Mouse (Mus musculus) CH12.LX (cell line): Measurements from ENCODE around the gene Slco4a1. TPM values are rescaled to one million over a fixed set of nuclear protein-coding genes. Genes with fewer than 3 reads are reported as not detected.

Experiments used
- DNase-seq: peaks from one replicate; pipeline ENCODE4 v3.0.0-alpha.2; 2013; ENCODE audit errors: extremely low read depth
- H3K27ac ChIP-seq: 2 replicates; pipeline ENCODE4 v1.5.1; 2012; ENCODE audit warnings: low read depth, mild to moderate bottlenecking, control low read depth, moderate library complexity; ENCODE audit not compliant: insufficient read depth
- H3K27me3 ChIP-seq: replicated peaks from 2 replicates; pipeline ENCODE3; 2012; ENCODE audit warnings: inconsistent platforms
- H3K36me3 ChIP-seq, 2 experiments: replicated peaks in 1 of 2; 2 replicates each; pipeline versions ENCODE3 to v1.6.1; 2012; ENCODE audit warnings: inconsistent platforms in 1 of 2, low read length in 1 of 2, mild to moderate bottlenecking in 1 of 2, mixed read lengths in 1 of 2, moderate library complexity in 1 of 2; ENCODE audit not compliant: control insufficient read depth in 1 of 2, insufficient read depth in 1 of 2
- H3K4me1 ChIP-seq, 2 experiments: 2 replicates each; pipeline ENCODE4 v1.6.1; 2012; ENCODE audit warnings: inconsistent platforms in 1 of 2, moderate library complexity in 1 of 2; ENCODE audit not compliant: insufficient read depth in 2 of 2, control insufficient read depth in 1 of 2
- H3K4me2 ChIP-seq: 2 replicates; pipeline ENCODE4 v1.6.1; 2012; ENCODE audit warnings: low read depth, mild to moderate bottlenecking, control low read depth; ENCODE audit not compliant: poor library complexity, insufficient read depth, severe bottlenecking
- H3K4me3 ChIP-seq, 3 experiments: fragments of 150-350 bp in 1 of 3; sonication (generic) in 1 of 3; replicated peaks in 1 of 3; 2 replicates each; pipeline versions ENCODE3 to v1.5.1; 2011 to 2012; ENCODE audit warnings: low read depth in 2 of 3, low read length in 2 of 3, mild to moderate bottlenecking in 2 of 3, moderate library complexity in 2 of 3, control low read depth in 1 of 3, improper control_type of control experiment in 1 of 3, inconsistent platforms in 1 of 3, mixed read lengths in 1 of 3; ENCODE audit not compliant: poor library complexity in 1 of 3
- H3K79me2 ChIP-seq: replicated peaks from 2 replicates; pipeline ENCODE4 v1.6.1; 2012; ENCODE audit warnings: mild to moderate bottlenecking, moderate library complexity; ENCODE audit not compliant: control insufficient read depth, poor library complexity, insufficient read depth, severe bottlenecking; ENCODE audit errors: extremely low read depth
- H3K9ac ChIP-seq: 2 replicates; pipeline ENCODE4 v1.6.1; 2012; ENCODE audit warnings: low read depth, mild to moderate bottlenecking, control low read depth, moderate library complexity; ENCODE audit not compliant: insufficient read depth
- H3K9me3 ChIP-seq: replicated peaks from 2 replicates; pipeline ENCODE3; 2012; ENCODE audit warnings: low read length, inconsistent platforms, mixed read lengths
- CHD1 ChIP-seq: IDR thresholded peaks from 2 replicates; pipeline ENCODE4 v1.6.1; 2012; ENCODE audit warnings: low read depth, low read length, improper control_type of control experiment, inconsistent platforms
- CHD2 ChIP-seq: IDR thresholded peaks from 2 replicates; pipeline ENCODE4 v1.6.1; 2011; ENCODE audit warnings: low read length, improper control_type of control experiment
- CTCF ChIP-seq, 2 experiments: IDR thresholded peaks in 1 of 2; conservative IDR thresholded peaks in 1 of 2; 2 replicates each; pipeline ENCODE4 v1.5.1; 2011 to 2012; ENCODE audit warnings: low read depth in 2 of 2, low read length in 2 of 2, improper control_type of control experiment in 1 of 2, inconsistent platforms in 1 of 2, mild to moderate bottlenecking in 1 of 2, moderate library complexity in 1 of 2
- E2F4 ChIP-seq: IDR thresholded peaks from 2 replicates; pipeline ENCODE4 v1.6.1; 2011; ENCODE audit warnings: low read depth, low read length, improper control_type of control experiment; ENCODE audit not compliant: insufficient replicate concordance
- GABPA ChIP-seq: IDR thresholded peaks from 2 replicates; pipeline ENCODE4 v1.6.1; 2012; ENCODE audit warnings: low read depth, low read length, improper control_type of control experiment, inconsistent platforms; ENCODE audit not compliant: insufficient replicate concordance
- JUN ChIP-seq: IDR thresholded peaks from 2 replicates; pipeline ENCODE4 v1.6.1; 2011; ENCODE audit warnings: low read depth, mild to moderate bottlenecking, low read length, improper control_type of control experiment, moderate library complexity; ENCODE audit not compliant: insufficient read depth
- KAT2A ChIP-seq: IDR thresholded peaks from 2 replicates; pipeline ENCODE4 v1.6.1; 2012; ENCODE audit warnings: low read length, improper control_type of control experiment, inconsistent platforms; ENCODE audit not compliant: insufficient replicate concordance
- MAX ChIP-seq: IDR thresholded peaks from 2 replicates; pipeline ENCODE4 v1.6.1; 2011; ENCODE audit warnings: low read length, improper control_type of control experiment
- MAZ ChIP-seq: IDR thresholded peaks from 2 replicates; pipeline ENCODE4 v1.6.1; 2012; ENCODE audit warnings: low read depth, mild to moderate bottlenecking, inconsistent platforms, low read length, improper control_type of control experiment, moderate library complexity
- MXI1 ChIP-seq: IDR thresholded peaks from 2 replicates; pipeline ENCODE4 v1.6.1; 2011; ENCODE audit warnings: mild to moderate bottlenecking, low read depth, low read length, improper control_type of control experiment
- PAX5 ChIP-seq: IDR thresholded peaks from 2 replicates; pipeline ENCODE4 v1.6.1; 2012; ENCODE audit warnings: low read length, inconsistent platforms, mixed read lengths
- POLR2A ChIP-seq: IDR thresholded peaks from 2 replicates; pipeline ENCODE4 v1.6.1; 2011; ENCODE audit warnings: low read depth, mild to moderate bottlenecking, improper control_type of control experiment, low read length
- RAD21 ChIP-seq: IDR thresholded peaks from 2 replicates; pipeline ENCODE4 v1.6.1; 2011; ENCODE audit warnings: low read depth, mild to moderate bottlenecking, low read length, improper control_type of control experiment, moderate library complexity
- SMC3 ChIP-seq: IDR thresholded peaks from 2 replicates; pipeline ENCODE4 v1.6.1; 2011; ENCODE audit warnings: low read depth, low read length, improper control_type of control experiment
- TCF12 ChIP-seq: IDR thresholded peaks from 2 replicates; pipeline ENCODE4 v1.6.1; 2014; ENCODE audit warnings: low read depth, mild to moderate bottlenecking, inconsistent platforms, low read length, improper control_type of control experiment
- USF1 ChIP-seq: IDR thresholded peaks from 2 replicates; pipeline ENCODE4 v1.6.1; 2014; ENCODE audit warnings: low read depth, mild to moderate bottlenecking, inconsistent platforms, low read length, improper control_type of control experiment
- USF2 ChIP-seq: conservative IDR thresholded peaks from 2 replicates; pipeline ENCODE4 v1.6.1; 2011; ENCODE audit warnings: low read depth, low read length, improper control_type of control experiment
- ZC3H11A ChIP-seq: IDR thresholded peaks from 2 replicates; pipeline ENCODE4 v1.6.1; 2012; ENCODE audit warnings: low read depth, mild to moderate bottlenecking, inconsistent platforms, low read length, improper control_type of control experiment
- ZMIZ1 ChIP-seq: IDR thresholded peaks from 2 replicates; pipeline ENCODE4 v1.6.1; 2012; ENCODE audit warnings: low read depth, mild to moderate bottlenecking, inconsistent platforms, low read length, improper control_type of control experiment
- ZNF384 ChIP-seq: IDR thresholded peaks from 2 replicates; pipeline ENCODE4 v1.6.1; 2012; ENCODE audit warnings: low read depth, low read length, improper control_type of control experiment, inconsistent platforms
- dilution Hi-C: fragments of 300-500 bp; cut with MboI; formaldehyde crosslinking; loops from 2 replicates; pipeline ENCODE4 v1.14.3; 2020; ENCODE audit warnings: low sequenced_read_pairs; ENCODE audit not compliant: extremely low pct_unique_long_range_greater_than_20kb, extremely low pct_ligation_motif_present
- in situ Hi-C: fragments of 300-500 bp; cut with MboI; formaldehyde crosslinking; loops from 3 replicates; pipeline ENCODE4 v1.14.3; 2019; ENCODE audit warnings: low sequenced_read_pairs, low pct_ligation_motif_present, low pct_unique_long_range_greater_than_20kb, mixed read lengths
- polyA plus RNA-seq: library from polyadenylated mRNA; unstranded; fragments of >175 nt; gene quantifications from 2 replicates; pipeline ENCODE4 v1.2.1, GENCODE M21; 2012; ENCODE audit warnings: low read depth; ENCODE audit not compliant: insufficient read length
- total RNA-seq, 2 experiments: library from RNA; depleted of rRNA; stranded (reverse); fragments of 300-350 nt in 1 of 2; fragments of >200 nt in 1 of 2; gene quantifications; 2 replicates each; pipeline ENCODE4 v1.2.3; 2012 to 2014

Gene Slco4a1
- total and polyA plus RNA-seq, 3 experiments: 1.9 to 5.4 (median 3.9) TPM

DNA sequence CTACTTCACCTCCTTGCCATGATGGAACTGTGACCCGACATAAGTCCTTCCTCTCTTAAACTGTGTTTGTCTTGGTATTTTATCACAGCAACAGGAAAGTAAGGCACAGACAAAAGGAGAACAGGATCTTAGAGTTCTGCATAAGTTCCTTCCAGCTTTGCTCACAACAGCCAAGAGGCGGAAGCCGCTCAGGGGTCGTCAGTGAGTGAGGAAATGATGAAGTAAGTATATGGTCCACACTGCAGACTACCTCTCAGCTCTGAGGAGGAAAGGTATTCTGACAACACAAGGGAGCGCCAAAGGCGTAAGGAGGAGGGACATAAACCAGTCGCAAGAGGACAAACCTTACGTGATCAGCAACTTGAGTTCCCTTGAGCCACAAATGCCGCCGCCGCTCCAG, 25.4 kb upstream of the Slco4a1 start:
- TF ChIP-seq USF1 (no peak), USF2 (no peak)
- H3K27me3 ChIP-seq: peaks cover 8% of the 10 kb centered on the region
- DNase-seq: no peak
- peaks cover 12 to 40% of the 10 kb centered on the region in 2 experiments for H3K4me1 ChIP-seq
- no peak overlapping the region for H3K4me3 ChIP-seq
- H3K9me3 ChIP-seq: no peaks in the 10 kb centered on the region
- dilution Hi-C loops (no loop called here), in situ Hi-C loops (loop anchor here (10.0 kb wide), 1 partner anchor 146 kb away; the partner anchor contains the start of gene Rbbp8nl)
- H3K9ac ChIP-seq: no peak overlapping the region
- no peak overlapping the region for H3K27ac ChIP-seq
- H3K79me2 ChIP-seq: no peaks in the 10 kb centered on the region
- no peak overlapping the region for H3K4me2 ChIP-seq
- H3K36me3 ChIP-seq: peaks cover 0 to 3% of the 10 kb centered on the region in 2 experiments

DNA sequence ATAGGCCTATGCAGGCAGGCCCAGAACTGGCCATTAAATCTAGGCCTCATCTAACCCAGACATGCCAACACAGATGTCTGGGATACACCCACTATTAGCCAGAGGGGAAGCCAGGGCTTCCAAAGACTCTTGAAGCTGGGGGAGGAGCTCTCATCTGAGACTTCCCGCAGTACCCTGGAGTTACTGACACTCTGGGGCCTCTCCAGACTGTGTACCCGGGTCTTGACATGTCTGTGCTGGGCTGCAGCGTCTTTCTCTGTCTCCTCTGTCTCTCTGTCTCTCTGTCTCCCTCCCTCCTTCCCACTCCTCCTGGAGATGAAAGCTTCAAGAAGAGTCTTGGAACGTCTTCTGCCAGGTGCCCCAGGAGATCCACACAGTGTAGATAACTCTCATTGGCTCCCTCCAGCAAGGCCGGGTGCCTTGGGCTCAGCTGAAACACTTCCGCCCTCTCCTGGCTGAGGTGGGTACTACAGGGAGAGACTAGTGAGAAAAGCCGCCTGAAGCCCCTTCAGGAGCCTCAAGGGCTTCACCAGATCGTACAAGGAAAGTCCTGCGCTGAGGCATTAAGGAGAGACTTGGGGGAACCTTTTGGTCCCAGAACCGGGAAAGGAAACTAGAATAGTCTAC, 23.9 kb upstream of the Slco4a1 start:
- H3K4me2 ChIP-seq: no peak overlapping the region
- TF ChIP-seq RAD21 (peak; percentile 79), CTCF (conservative IDR thresholded peaks at IDR 0.05 in 1 of 2, IDR thresholded peaks at IDR 0.05 in 1 of 2; ENCODE audit: low read depth in 2 of 2, low read length in 2 of 2) (peak; percentile 82 to 90), PAX5 (no peak), E2F4 (no peak), SMC3 (peak; percentile 74)
- TF ChIP-seq, all 38 proteins: peak for 3
- H3K27ac ChIP-seq: no peak overlapping the region
- dilution Hi-C loops: no loop called here
- no peak overlapping the region for H3K9ac ChIP-seq
- peak; percentile 82 for DNase-seq
- peaks cover 18 to 55% of the 10 kb centered on the region in 2 experiments for H3K4me1 ChIP-seq
- H3K9me3 ChIP-seq: no peaks in the 10 kb centered on the region
- H3K4me3 ChIP-seq: no peak overlapping the region
- in situ Hi-C loops: loop anchor here (10.0 kb wide), 1 partner anchor 147 kb away; the partner anchor contains the start of gene Rbbp8nl
- no peaks in the 10 kb centered on the region for H3K27me3 ChIP-seq
- no peaks in the 10 kb centered on the region for H3K79me2 ChIP-seq
- peaks cover 0 to 3% of the 10 kb centered on the region in 2 experiments for H3K36me3 ChIP-seq

DNA sequence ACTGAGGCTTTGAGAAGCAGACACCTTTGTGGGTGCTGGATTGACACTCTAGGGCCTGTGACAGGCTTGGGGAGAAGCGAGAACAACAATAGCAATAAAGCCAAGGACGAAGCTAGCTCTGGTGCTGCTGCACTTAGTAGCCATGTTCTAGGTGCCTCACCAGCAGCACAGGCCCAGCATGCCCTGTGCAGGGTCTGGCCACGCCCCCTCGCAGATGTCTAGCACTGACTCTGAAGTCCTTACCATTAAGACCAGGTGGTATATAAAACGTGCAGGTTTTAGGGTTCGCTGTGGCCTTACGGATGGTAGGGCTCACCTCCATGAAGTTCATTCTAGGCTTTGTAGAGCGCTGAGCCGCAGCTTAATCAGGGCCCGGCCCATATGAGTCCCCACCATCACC, 23.3 kb upstream of the Slco4a1 start:
- H3K27ac ChIP-seq: no peak overlapping the region
- H3K4me1 ChIP-seq: peaks cover 23 to 61% of the 10 kb centered on the region in 2 experiments
- no peaks in the 10 kb centered on the region for H3K27me3 ChIP-seq
- H3K4me3 ChIP-seq: no peak overlapping the region
- in situ Hi-C loops: loop anchor here (10.0 kb wide), 1 partner anchor 148 kb away; the partner anchor contains the start of gene Rbbp8nl
- H3K4me2 ChIP-seq: no peak overlapping the region
- H3K9me3 ChIP-seq: no peaks in the 10 kb centered on the region
- H3K9ac ChIP-seq: no peak overlapping the region
- dilution Hi-C loops: no loop called here
- no peaks in the 10 kb centered on the region for H3K79me2 ChIP-seq
- DNase-seq: no peak
- H3K36me3 ChIP-seq: peaks cover 0 to 3% of the 10 kb centered on the region in 2 experiments
- TF ChIP-seq MAX (no peak), MAZ (no peak), USF1 (no peak), GABPA (no peak), ZMIZ1 (no peak), TCF12 (no peak), SMC3 (no peak), POLR2A (no peak), CHD1 (no peak), CHD2 (no peak), MXI1 (no peak), ZNF384 (no peak), JUN (no peak), E2F4 (no peak), KAT2A (no peak), ZC3H11A (no peak)
- TF ChIP-seq, all 38 proteins: peak for 0
